Mouse (Mus musculus) embryo, embryonic 11.5 days (tissue): Measurements from ENCODE around the gene Gzmm.
"Not testable (repeated sequence)": the region's sequence is repeated elsewhere in the genome, so short reads cannot be mapped to it uniquely, and the experiment has no call there.

ENCODE experiments used
- DNase-seq: peaks from one replicate; pipeline ENCODE4 v3.0.0-alpha.2; 2012; ENCODE audit warnings: low read depth, low spot score

Gzmm gene

GRCm38 (mm10) chr10:79701443-79702129, 12.8 kb downstream of the Gzmm start:
- DNase-seq = no peak

GRCm38 (mm10) chr10:79702970-79703369, 14.2 kb downstream of the Gzmm start:
- DNase-seq = not testable (repeated sequence)

GRCm38 (mm10) chr10:79703541-79703940, 14.7 kb downstream of the Gzmm start:
- no peak for DNase-seq

- DNase-seq = peak; percentile 100
Observed at GRCm38 (mm10) chr10:79704065-79704969, 15.5 kb downstream of the Gzmm start, which contains the start of gene Bsg. Gene Bsg, plus strand, starts transcription at chr10:79704491.

GRCm38 (mm10) chr10:79704970-79705360, 16.1 kb downstream of the Gzmm start:
- no peak for DNase-seq

- no peak for DNase-seq
Observed at GRCm38 (mm10) chr10:79705951-79706350, 17.1 kb downstream of the Gzmm start.

- no peak for DNase-seq
Observed at GRCm38 (mm10) chr10:79706406-79707094, 17.7 kb downstream of the Gzmm start.

- DNase-seq = no peak
Observed at GRCm38 (mm10) chr10:79707162-79707561, 18.3 kb downstream of the Gzmm start.

- no peak for DNase-seq
Observed at GRCm38 (mm10) chr10:79707759-79708158, 18.9 kb downstream of the Gzmm start.

- DNase-seq = no peak
Observed at GRCm38 (mm10) chr10:79708668-79709067, 19.8 kb downstream of the Gzmm start.

- DNase-seq = no peak
Observed at GRCm38 (mm10) chr10:79709307-79709706, 20.5 kb downstream of the Gzmm start.

- no peak for DNase-seq
Observed at GRCm38 (mm10) chr10:79712029-79712428, 23.2 kb downstream of the Gzmm start.

GRCm38 (mm10) chr10:79712499-79713126, 23.8 kb downstream of the Gzmm start:
- DNase-seq = peak; percentile 65

- no peak for DNase-seq
Observed at GRCm38 (mm10) chr10:79713163-79713562, 24.3 kb downstream of the Gzmm start.

- no peak for DNase-seq
Observed at GRCm38 (mm10) chr10:79714996-79715395, 26.2 kb downstream of the Gzmm start.

- DNase-seq = no peak
Observed at GRCm38 (mm10) chr10:79716254-79716987, 27.6 kb downstream of the Gzmm start, which contains the start of gene Hcn2. Gene Hcn2, plus strand, starts transcription at chr10:79716634.

GRCm38 (mm10) chr10:79716988-79717355, 28.2 kb downstream of the Gzmm start:
- DNase-seq = no peak

GRCm38 (mm10) chr10:79717640-79718357, 29.0 kb downstream of the Gzmm start:
- DNase-seq = peak; percentile 79

- no peak for DNase-seq
Observed at GRCm38 (mm10) chr10:79721089-79721488, 32.3 kb downstream of the Gzmm start.

- DNase-seq = no peak
Observed at GRCm38 (mm10) chr10:79723047-79723446, 34.2 kb downstream of the Gzmm start.
